Mouse (Mus musculus): ENCODE measurements around the gene Alkal2. TPM values are rescaled to one million over a fixed set of nuclear protein-coding genes. Genes with fewer than 3 reads are reported as not detected.
A peak's percentile ranks its signal among the peaks of the same experiment; 100 is the strongest.

The Alkal2 gene
- 0.89 and 2.3 TPM in 2 replicates for polyA plus RNA-seq (2014; fragmentation: Nextera tagmentation; extraction: Ambion mirVana)

DNA sequence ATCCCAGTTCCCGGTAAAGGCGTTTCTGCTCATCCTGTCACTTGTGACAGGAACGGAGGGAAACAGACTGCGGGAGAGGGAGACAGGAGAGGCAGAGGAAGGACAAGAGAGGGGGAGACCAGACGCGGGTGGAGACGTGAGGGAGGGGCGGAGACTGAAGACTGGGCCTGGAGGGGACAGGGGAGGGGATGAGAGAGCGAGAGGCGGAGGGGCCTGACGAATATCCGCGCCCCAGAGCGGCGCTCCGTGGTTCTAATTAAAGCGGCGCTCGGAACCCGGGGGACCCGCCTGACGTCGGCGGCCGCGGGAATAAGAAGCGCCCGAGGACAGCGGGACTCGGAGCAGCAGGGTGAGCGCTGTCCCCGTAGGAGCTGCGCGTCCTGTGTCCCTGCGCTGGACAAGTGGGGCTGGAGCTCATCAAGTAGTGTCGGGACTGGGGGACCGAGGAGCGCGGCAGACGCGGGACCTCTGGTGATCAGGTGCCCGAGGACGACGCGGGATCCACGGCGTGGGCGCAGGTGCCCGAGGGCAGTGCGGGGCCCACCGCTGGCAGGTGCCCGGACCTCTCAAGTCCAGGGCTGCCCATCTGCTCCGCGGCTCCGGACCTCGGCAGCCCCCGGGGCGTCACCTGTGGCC, at the start of gene Alkal2:
Gene Alkal2 (plus strand): TSS at position 337 of the 636 bp plus-strand sequence.
- peak within 1 kb of the TSS; percentile 50 for H3K4me3 ChIP-seq (ENCODE audit: low read depth, low read length)
- DNase-seq (ENCODE audit: low spot score) (peak; percentile 73), ATAC-seq (replicated peaks; ENCODE audit: low FRiP score, low TSS enrichment, low read depth) (peak; percentile 27)
- no peaks in the 10 kb centered on the region for H3K9me3 ChIP-seq (ENCODE audit: control insufficient read depth, low read length)
- H3K27me3 ChIP-seq (replicated peaks; ENCODE audit: control insufficient read depth, insufficient read depth, low read length), result peaks cover 57% of the 10 kb centered on the region
- no peak within 1 kb of the TSS for H3K27ac ChIP-seq (ENCODE audit: low read depth)
- no peaks in the 10 kb centered on the region for H3K36me3 ChIP-seq (ENCODE audit: control insufficient read depth, insufficient read depth, low read length)
- no peaks in the 10 kb centered on the region for H3K4me1 ChIP-seq (replicated peaks; ENCODE audit: control insufficient read depth, insufficient read depth, low read length)
- peak within 1 kb of the TSS; percentile 96 for H3K4me2 ChIP-seq (ENCODE audit: low read length)
- WGBS, result under 1% methylated on average over 58 of the region's 58 CpGs
- peak within 1 kb of the TSS; percentile 17 for H3K9ac ChIP-seq (ENCODE audit: low read length)

DNA sequence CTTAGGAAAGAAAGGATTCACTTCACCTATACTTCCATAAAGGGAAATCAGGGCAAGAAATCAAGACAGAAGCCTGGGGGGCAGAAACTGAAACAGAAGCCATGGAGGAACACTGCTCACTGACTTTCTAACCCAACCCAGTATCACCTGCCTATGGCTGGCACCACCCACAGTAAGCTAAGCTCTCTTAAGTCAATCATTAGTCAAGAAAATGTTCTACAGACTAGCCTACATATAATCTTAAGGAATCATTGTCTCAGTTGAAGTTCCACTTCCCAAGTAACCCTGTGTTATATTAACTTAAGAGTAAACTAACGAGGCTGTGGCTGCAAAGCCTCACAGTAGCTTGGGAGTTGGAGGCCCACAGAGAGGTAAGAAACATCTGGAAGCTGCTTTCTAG, 35.6 kb upstream of the Alkal2 start:
- peak; percentile 49 for DNase-seq (ENCODE audit: low spot score)
- 60% methylated on average over 1 of the region's 1 CpGs for WGBS
- Histone ChIP-seq H3K4me2 (ENCODE audit: low read length) (no peak overlapping the region), H3K9ac (ENCODE audit: low read length) (no peak overlapping the region), H3K27ac (ENCODE audit: low read depth) (no peak overlapping the region), H3K4me3 (ENCODE audit: low read depth, low read length) (no peak overlapping the region), H3K4me1 (replicated peaks; ENCODE audit: control insufficient read depth, insufficient read depth, low read length) (no peaks in the 10 kb centered on the region; the same call in 1 of the 2 replicates), H3K27me3 (replicated peaks; ENCODE audit: control insufficient read depth, insufficient read depth, low read length) (no peaks in the 10 kb centered on the region), H3K36me3 (ENCODE audit: control insufficient read depth, insufficient read depth, low read length) (no peaks in the 10 kb centered on the region), H3K9me3 (ENCODE audit: control insufficient read depth, low read length) (no peaks in the 10 kb centered on the region)
- ATAC-seq (replicated peaks; ENCODE audit: low FRiP score, low TSS enrichment, low read depth), result peak; percentile 81

DNA sequence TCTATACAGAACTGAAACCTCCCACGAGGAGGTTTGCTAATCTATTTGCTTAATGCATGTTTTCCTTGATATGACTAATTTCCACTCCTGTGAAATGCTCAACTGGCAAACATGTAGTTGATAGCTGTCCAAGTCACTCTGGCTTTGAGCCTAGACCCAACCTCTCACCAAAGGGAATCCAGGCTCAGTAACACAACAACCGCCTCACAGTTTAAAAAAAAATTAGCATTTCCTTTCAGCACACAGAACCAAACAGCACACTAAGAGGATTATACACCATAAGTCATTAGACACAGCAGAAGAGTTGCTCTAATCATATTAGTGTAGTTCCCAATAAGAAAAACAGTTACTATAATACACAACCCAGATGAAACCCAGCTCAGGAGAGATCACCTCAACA, 33.2 kb upstream of the Alkal2 start:
- no peaks in the 10 kb centered on the region for H3K27me3 ChIP-seq (replicated peaks; ENCODE audit: control insufficient read depth, insufficient read depth, low read length)
- peak; percentile 9 for DNase-seq (ENCODE audit: low spot score)

DNA sequence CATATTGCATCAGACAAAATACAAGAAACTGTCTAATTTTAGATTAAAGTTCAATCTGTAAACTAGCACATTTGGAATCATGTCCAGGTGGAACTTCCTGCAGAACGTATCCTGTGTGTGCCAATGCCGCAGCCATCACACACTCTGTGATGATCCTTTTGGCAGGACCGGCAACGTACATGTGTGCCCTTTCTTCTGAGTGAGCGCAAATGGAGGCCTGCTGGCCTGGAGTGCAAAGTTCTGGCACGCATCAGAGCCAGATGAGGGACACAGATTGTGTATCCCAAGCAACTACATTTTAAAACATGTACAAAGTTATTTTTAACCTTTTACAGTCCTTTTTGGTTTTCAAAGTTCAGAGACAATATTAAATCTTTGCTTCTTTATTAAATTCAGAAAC, 32.3 kb upstream of the Alkal2 start:
- no peaks in the 10 kb centered on the region for H3K36me3 ChIP-seq (ENCODE audit: control insufficient read depth, insufficient read depth, low read length)
- WGBS, result 85% methylated on average over 6 of the region's 6 CpGs
- H3K9me3 ChIP-seq (ENCODE audit: control insufficient read depth, low read length), result no peaks in the 10 kb centered on the region
- ATAC-seq (replicated peaks; ENCODE audit: low FRiP score, low TSS enrichment, low read depth) (no peak), DNase-seq (ENCODE audit: low spot score) (no peak)
- H3K4me1 ChIP-seq (replicated peaks; ENCODE audit: control insufficient read depth, insufficient read depth, low read length), result peaks cover 4% of the 10 kb centered on the region; the same call in 1 of the 2 replicates
- H3K27me3 ChIP-seq (replicated peaks; ENCODE audit: control insufficient read depth, insufficient read depth, low read length), result no peaks in the 10 kb centered on the region
- H3K9ac ChIP-seq (ENCODE audit: low read length), result no peak overlapping the region
- no peak overlapping the region for H3K4me3 ChIP-seq (ENCODE audit: low read depth, low read length)
- no peak overlapping the region for H3K27ac ChIP-seq (ENCODE audit: low read depth)
- H3K4me2 ChIP-seq (ENCODE audit: low read length), result no peak overlapping the region

More for the DNA sequence above, 33.2 kb upstream of the Alkal2 start:
- Histone ChIP-seq H3K9me3 (ENCODE audit: control insufficient read depth, low read length) (no peaks in the 10 kb centered on the region), H3K4me3 (ENCODE audit: low read depth, low read length) (no peak overlapping the region), H3K27ac (ENCODE audit: low read depth) (no peak overlapping the region), H3K4me2 (ENCODE audit: low read length) (no peak overlapping the region), H3K9ac (ENCODE audit: low read length) (no peak overlapping the region), H3K36me3 (ENCODE audit: control insufficient read depth, insufficient read depth, low read length) (no peaks in the 10 kb centered on the region), H3K4me1 (replicated peaks; ENCODE audit: control insufficient read depth, insufficient read depth, low read length) (peaks cover 3% of the 10 kb centered on the region; the same call in 1 of the 2 replicates)
- 60% methylated on average over 2 of the region's 2 CpGs for WGBS
- ATAC-seq (replicated peaks; ENCODE audit: low FRiP score, low TSS enrichment, low read depth), result no peak

DNA sequence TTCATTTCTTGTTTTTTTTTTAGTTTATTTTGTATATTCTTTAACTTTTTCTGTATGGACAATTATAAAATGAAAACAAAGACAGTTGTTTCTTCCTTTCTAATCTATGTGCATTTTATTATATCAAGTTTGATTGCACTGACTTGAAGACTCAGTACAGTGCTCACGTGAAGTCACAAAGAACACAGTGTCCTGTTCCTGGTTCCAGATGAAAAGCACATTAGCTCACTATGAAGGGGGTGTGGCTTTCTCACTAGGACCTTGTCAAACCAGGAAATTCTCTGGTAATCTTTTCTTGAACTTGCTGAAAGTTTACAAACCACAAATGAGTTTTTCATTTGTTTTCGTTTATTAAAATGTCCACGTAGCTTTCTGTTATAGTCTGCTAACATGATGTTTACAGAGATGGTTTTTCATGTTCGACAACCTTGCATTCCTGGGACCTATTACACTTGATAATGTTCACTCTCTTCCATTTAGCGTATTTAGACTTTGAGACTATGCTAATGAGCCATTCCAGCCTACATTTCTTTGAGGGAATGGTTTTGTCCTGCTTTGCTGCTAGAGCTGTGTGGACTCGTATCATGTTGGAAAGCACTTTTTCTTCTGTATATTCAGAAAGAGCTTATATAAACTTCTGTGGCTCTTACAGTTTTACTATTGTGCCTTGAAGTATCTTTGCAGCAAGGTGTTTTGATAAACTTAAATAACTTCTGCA, 28.5 kb upstream of the Alkal2 start:
- ATAC-seq (replicated peaks; ENCODE audit: low FRiP score, low TSS enrichment, low read depth), result no peak

DNA sequence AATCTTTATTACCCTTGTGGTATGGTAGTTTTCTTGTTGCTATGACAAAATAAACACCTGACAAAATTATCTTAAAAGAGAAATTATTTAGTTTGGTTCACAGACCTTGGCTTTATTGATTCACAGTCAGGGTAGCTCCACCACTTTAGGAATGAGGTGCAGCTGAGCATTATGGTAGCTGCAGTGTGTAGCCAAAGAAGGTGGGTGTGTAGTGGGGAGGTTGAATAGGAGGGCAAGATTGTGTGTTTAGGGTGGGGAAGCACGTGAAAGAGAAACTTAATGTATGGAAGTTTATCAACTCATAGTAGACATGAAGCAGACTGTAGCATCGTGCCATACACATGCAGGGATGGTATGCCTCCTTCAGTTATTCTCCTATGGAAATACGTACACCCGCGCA, 27.9 kb upstream of the Alkal2 start:
- no peak overlapping the region for H3K4me3 ChIP-seq (ENCODE audit: low read depth, low read length)
- no peaks in the 10 kb centered on the region for H3K9me3 ChIP-seq (ENCODE audit: control insufficient read depth, low read length)
- H3K4me1 ChIP-seq (replicated peaks; ENCODE audit: control insufficient read depth, insufficient read depth, low read length), result 0 out of 2 replicates have a peak, but pooled peaks cover 4% of the 10 kb centered on the region
- no peak overlapping the region for H3K27ac ChIP-seq (ENCODE audit: low read depth)
- 83% methylated on average over 5 of the region's 5 CpGs for WGBS
- H3K9ac ChIP-seq (ENCODE audit: low read length), result no peak overlapping the region
- H3K27me3 ChIP-seq (replicated peaks; ENCODE audit: control insufficient read depth, insufficient read depth, low read length), result no peaks in the 10 kb centered on the region
- DNase-seq (ENCODE audit: low spot score), result peak; percentile 20
- H3K36me3 ChIP-seq (ENCODE audit: control insufficient read depth, insufficient read depth, low read length), result no peaks in the 10 kb centered on the region
- H3K4me2 ChIP-seq (ENCODE audit: low read length), result no peak overlapping the region
- no peak for ATAC-seq (replicated peaks; ENCODE audit: low FRiP score, low TSS enrichment, low read depth)

More for the DNA sequence above, 28.5 kb upstream of the Alkal2 start:
- Histone ChIP-seq H3K4me3 (ENCODE audit: low read depth, low read length) (no peak overlapping the region), H3K36me3 (ENCODE audit: control insufficient read depth, insufficient read depth, low read length) (no peaks in the 10 kb centered on the region), H3K9me3 (ENCODE audit: control insufficient read depth, low read length) (no peaks in the 10 kb centered on the region), H3K9ac (ENCODE audit: low read length) (no peak overlapping the region), H3K27me3 (replicated peaks; ENCODE audit: control insufficient read depth, insufficient read depth, low read length) (no peaks in the 10 kb centered on the region), H3K4me2 (ENCODE audit: low read length) (no peak overlapping the region), H3K27ac (ENCODE audit: low read depth) (no peak overlapping the region), H3K4me1 (replicated peaks; ENCODE audit: control insufficient read depth, insufficient read depth, low read length) (peaks cover 4% of the 10 kb centered on the region; the same call in 1 of the 2 replicates)
- no peak for DNase-seq (ENCODE audit: low spot score)
- 60% methylated on average over 6 of the region's 6 CpGs for WGBS

DNA sequence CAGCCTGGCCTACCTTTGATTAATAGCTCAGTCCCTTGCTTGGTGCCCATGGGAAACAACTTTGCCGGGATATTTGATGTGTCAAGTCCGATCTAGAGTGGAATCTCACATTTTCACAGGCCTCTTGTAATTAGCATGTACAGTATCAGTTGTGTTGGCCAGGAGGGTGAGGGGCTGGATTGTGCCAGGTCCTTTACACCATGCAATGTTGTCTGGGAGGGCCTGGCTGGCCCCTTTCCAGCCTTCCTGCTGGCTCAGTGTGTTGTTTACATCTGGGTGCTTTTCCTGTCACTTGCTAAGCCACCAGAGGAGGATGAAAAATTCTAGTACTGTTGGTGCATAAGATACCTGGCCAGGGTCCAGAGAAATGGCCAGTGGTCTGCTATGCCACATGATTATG, 19.8 kb upstream of the Alkal2 start:
- Histone ChIP-seq H3K4me2 (ENCODE audit: low read length) (no peak overlapping the region), H3K9me3 (ENCODE audit: control insufficient read depth, low read length) (no peaks in the 10 kb centered on the region), H3K9ac (ENCODE audit: low read length) (no peak overlapping the region), H3K4me3 (ENCODE audit: low read depth, low read length) (no peak overlapping the region), H3K27ac (ENCODE audit: low read depth) (no peak overlapping the region), H3K27me3 (replicated peaks; ENCODE audit: control insufficient read depth, insufficient read depth, low read length) (no peaks in the 10 kb centered on the region), H3K36me3 (ENCODE audit: control insufficient read depth, insufficient read depth, low read length) (no peaks in the 10 kb centered on the region), H3K4me1 (replicated peaks; ENCODE audit: control insufficient read depth, insufficient read depth, low read length) (no peaks in the 10 kb centered on the region)
- 73% methylated on average over 2 of the region's 2 CpGs for WGBS
- DNase-seq (ENCODE audit: low spot score) (no peak), ATAC-seq (replicated peaks; ENCODE audit: low FRiP score, low TSS enrichment, low read depth) (no peak)

DNA sequence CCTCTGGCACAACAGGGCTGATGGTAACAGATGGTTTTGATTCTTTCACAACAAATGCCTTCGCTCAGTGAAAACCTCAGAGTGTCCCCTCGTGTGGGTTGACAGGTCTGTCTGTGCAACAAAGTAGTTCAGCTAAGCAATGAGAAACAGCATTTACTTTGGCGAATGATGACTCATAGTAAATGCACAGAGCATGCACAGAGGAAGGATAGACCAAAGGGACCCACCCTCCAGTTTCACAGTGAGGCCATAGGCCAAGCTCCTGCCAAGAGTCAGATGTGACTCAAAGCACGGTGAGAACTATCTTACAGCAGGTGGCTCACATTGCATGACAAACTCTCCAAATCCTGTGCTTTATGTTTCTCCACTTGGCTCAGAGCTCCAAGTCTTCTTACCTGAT, 18.3 kb upstream of the Alkal2 start:
- no peak overlapping the region for H3K27ac ChIP-seq (ENCODE audit: low read depth)
- H3K9me3 ChIP-seq (ENCODE audit: control insufficient read depth, low read length), result no peaks in the 10 kb centered on the region
- no peaks in the 10 kb centered on the region for H3K36me3 ChIP-seq (ENCODE audit: control insufficient read depth, insufficient read depth, low read length)
- 74% methylated on average over 4 of the region's 4 CpGs for WGBS
- DNase-seq (ENCODE audit: low spot score) (no peak), ATAC-seq (replicated peaks; ENCODE audit: low FRiP score, low TSS enrichment, low read depth) (no peak)
- no peaks in the 10 kb centered on the region for H3K4me1 ChIP-seq (replicated peaks; ENCODE audit: control insufficient read depth, insufficient read depth, low read length)
- H3K4me3 ChIP-seq (ENCODE audit: low read depth, low read length), result no peak overlapping the region
- H3K4me2 ChIP-seq (ENCODE audit: low read length), result no peak overlapping the region
- H3K27me3 ChIP-seq (replicated peaks; ENCODE audit: control insufficient read depth, insufficient read depth, low read length), result no peaks in the 10 kb centered on the region
- no peak overlapping the region for H3K9ac ChIP-seq (ENCODE audit: low read length)
